Mouse (Mus musculus): ENCODE measurements at regions not wholly inside any gene's neighbourhood (a gene's known extent, or its start where the extent isn't known, plus 50 kb on each side); places are given as distances from the start of the nearest gene placed in this dataset.

DNA sequence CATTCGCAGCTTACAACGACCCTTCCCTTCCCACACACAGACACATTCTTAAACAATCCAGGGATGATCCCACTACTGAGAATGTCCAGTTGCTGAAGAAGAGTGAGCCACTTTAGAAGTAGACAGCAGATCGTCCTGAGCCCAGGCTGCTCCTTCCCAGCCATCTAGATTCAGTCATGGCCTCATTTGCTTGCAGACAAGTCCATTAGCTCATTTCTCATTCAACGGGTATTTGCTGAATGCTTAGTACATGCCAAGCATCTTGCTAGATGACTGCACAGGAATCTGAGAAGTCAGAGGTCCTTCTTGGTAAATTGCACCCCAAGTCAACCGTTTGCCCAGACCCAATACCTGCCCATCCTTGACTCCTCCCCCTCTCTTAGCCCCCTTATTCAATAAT lies 57.8 kb downstream of the Ier5 start:
- DNase-seq: no peak

DNA sequence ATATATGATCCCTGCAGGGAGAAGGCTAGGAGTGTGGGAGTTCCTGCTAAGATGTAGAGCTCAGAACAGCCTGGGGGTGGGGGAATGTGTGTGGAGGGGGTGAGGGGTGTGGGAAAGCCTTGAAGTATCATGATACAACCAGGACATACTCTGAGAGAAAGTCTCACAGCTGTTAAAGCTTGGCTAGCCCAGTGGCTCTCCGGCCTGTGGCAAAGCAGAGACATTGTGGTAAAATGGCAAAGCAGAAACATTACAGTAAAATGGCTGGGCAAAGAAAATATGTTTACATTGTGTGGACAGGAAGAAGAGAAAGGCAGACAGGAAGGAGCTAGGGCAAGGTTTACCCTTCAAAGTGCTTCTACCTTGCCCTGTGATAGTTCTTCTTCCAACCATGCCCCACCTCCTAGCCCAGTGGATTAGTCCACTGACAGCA lies 58.5 kb downstream of the Ier5 start:
- peak; percentile 67 for DNase-seq

DNA sequence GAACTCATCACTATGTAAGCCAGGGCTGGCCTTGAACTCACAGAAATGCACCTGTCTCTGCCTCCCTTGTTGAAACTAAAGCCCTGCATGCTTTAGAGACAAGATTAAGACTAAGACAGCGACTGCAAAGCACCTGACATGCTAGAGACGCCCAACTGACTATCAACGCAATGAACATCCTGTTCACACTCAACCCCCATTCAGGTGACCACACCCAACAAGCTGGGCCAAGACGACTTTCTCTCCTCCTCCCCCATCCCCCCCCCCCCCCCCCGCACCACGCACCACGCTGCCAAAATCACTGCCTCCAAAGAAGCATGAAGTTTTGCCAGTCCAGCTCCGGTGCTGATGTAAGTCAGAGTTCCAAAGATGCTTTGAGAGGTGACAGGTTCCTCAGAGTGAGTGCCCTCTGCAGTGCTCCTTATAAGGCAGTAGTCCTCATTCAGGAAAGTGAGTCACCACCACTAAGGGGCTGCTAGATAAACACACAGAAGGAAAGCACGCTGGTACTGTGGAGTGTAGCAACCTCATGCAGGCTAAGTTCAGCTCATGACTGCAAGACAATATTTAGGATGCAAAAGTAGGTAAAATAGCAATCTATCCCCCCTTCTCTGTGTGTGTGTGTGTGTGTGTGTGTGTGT lies 59.2 kb downstream of the Ier5 start:
- no peak for DNase-seq

DNA sequence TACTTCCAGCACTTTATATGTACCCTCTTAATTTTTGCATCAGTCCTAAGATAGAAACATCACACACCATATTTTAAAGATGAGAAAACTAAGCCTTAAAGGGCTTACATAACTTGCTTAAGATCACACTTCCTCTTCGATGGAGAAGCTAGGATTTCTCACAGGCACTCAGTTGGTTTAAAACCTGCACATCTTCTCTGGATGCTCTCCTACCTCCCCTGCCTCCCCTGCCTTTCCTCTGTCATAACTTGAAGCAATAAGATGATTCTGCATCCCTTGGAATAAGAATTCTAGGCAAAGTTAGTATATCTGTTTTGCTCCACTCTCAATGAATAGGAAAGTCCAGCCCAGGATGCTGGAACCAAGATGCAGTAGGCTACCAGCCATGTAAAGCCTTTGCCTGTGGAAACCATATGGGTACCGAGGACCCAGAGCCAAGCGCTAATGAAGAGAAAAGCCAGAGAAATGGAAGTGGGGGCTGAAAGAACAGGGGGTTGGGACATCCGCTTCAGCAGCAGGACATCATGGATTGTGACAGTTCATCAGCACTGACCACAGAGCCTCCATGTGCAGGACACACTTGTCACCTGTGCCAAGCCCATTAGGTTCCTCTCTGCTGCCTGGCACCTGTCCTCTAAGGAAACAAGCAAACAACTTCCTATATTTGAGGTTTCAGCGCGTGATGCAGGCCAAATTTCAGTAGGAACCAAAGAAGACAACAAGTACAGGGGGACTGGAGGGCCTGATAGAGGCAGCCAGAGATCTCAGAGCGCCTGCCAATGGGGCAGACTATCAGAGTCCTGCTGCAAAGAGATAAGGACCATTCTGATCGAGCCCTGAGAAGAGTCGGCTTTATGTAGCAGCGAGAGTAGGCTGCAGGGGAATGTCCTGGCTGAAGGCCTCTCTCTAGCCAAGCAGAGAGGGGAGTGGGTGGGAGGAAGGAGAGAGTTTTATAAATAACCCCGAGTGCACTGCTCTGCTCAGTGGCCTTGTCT lies 60.5 kb downstream of the Ier5 start:
- no peak for DNase-seq

DNA sequence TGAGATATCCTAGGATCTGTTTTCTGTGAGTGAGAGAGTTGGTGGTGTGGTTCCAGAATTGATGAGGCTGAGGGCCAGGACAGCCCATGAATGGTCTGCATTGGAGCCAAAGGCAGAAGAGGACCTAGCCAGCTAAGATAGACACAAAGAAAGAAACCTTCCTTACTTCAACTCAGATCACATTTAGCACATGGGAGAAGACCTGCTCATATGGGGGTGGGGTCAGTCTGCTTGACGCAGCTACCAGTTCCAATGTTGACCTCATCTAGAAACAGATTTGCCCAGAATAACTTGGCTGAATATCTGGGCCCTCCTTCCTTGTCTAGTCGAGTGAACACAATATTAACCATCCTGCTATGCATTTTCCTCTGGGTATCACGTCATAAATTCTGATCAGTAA lies 62.0 kb downstream of the Ier5 start:
- DNase-seq: no peak

DNA sequence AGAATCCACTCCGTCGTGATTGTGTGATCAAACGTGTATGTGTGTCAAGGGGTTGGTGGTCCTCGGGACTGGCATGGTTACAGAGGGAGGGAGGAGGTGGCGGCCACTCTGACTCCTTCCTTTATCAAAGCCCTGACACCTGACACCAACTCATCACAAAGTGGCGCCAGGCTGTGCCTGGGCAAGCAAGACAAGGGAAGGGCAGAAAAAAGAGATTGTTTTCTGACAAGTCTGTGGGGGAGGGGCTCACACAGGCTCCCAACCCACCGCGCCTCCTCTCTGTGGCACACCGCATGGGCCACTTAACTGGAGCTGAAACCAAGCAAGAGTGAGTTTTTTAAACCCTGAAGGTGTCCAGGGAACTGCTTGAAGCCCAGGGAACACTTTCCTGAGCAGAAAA lies 68.5 kb downstream of the Ier5 start:
- peak; percentile 70 for DNase-seq

DNA sequence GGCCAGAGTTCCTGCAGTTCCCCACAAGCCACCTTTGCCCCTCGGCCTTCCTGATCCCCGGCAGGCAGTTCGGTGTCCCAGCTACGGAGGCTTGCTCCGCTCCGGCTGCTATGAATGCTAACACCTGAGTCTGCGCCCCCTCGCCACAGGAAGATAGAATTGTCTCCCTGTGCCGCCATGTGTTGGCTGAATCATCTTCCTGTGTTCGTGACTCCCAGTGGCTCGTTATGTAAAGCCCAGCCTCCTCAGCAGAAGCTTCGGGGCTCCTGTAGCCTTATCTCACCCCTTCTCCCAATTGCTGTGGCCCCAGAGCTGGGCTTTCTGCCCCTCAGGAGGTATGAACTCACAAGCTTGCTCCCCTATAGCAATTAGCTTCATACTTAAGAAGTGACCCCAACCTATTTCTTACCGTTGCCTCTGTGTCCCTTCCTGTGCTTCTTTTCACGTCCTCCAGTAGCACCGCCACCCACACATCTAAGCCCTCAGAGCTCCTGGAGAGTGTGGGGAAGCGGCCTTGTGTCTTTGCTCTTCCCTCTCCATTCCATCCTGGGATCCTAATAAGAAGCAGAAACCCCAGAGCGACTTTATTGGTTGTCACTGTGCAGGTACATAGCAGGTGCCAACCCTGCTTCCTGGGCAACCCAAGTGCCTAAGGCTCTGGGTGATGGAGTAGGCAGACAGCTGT lies 70.1 kb downstream of the Ier5 start:
- DNase-seq: no peak

DNA sequence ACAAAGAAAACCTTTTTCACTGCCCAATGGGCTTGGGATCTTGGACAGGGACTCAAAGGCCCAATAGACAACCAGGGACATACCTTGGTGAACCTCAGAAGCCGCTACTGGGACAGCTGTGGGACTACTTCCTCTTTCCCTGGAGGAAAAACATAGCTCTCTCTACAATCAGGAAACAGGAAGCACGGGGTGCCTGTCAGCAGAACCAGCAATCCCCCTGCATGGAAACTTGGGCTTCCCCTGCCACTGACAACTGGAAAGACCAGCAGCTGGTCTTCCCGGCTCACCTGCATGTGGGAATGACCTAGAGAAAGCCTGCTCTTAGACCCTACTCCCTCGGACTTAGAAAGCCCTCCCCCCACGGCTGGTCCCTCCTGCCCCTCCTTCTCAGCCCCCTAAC lies 70.7 kb downstream of the Ier5 start:
- DNase-seq: no peak

DNA sequence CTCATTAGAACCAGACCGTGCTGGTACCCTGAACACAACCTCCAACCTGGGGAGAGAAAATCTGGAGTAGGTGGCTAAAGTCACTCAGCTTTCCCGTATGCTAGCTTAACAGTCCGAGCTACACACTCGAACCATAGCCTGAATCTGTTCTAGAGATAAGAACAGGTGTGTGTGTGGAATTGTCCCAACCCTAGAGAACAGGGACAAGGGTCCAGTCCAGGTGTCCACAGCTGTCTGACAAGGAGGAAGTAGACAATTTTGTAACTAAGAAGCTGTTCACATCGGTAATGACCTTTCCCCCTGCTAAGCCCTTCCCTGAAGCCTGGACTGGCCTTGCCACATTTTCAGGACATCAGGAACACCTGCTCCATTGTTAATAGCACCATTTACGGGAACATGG lies 71.3 kb downstream of the Ier5 start:
- DNase-seq: no peak

DNA sequence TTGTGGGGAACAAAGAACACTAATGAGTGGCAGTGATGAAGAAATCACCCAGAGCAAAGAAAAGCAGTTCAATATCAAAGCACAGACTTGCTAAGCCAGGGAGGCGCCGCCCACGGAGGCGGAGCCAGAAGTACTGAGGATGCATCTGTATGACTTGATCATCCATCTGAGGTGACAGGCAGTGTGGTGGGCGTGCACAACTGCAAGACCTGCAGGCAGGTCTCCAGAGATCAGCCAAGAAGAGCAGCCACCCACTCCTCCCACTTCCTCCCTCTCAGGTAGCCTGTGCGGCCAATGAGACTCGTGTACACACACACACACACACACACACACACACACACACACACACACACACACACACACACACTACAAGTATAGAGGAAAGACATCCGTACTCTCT lies 71.9 kb downstream of the Ier5 start:
- DNase-seq: peak; percentile 71

DNA sequence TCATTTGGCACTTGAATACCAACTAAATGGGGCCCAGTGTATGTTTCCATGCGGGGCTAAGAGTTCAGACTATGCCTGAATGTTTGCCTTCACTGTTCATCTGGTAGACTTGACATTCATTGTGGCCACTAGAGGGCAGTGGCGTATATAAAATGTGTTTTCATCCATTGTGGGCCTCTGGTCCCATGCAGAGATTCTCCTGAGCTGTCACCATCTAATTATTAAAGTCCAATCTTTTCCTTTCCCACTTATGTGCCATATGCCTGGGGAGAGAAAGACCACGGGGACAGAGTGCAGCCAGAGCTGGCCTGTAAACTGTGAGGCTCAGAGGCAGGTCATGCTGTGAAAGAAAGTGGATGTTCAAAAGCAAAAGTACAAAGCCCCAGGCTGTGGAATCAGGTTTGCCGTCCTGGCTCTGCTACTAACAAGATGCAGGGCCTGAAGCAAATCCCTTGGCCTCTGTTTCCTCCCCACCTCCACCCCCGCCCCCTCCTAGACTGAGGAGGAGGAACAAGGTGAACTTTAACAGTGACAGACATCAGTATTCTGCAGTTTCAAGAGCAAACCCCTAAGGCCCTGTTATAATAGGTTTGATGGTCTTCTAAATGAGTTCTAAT lies 73.5 kb downstream of the Ier5 start:
- DNase-seq: peak; percentile 89

DNA sequence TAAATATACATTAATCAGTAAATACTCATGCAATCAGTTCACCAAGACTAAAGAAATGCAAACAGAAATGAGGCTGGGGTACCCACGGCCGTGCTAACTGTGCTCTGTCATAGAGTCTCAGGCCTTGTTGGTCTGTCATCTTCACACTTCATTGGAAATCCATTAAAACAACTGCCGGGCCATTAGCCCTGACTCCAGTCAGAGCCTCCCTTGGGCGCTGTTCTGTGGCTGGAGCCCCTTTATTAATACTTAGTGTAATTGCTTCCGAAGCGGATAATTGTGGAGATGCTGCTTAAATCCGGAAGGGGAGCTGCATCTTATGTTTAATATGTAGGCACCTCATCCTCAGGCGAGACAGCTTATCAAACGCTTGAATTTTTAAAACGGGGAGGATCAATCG lies 76.1 kb downstream of the Ier5 start:
- DNase-seq: no peak

DNA sequence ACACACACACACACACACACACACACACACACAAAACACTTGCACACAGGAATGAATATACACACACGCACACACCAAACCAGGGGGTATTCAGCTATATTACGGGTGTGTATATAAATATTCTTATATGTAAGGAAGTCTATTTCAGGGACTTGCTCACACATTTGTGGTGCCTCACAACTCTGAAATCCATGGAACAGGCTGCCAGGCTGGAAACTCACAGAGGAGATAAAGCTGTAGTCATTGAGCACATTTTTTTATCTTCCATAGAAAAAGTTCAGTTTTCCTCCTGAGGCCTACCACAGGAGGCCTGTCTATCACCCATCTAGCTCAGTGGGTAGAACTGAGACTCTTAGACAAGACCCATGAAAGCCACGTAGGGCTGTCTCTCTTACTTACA lies 83.8 kb downstream of the Ier5 start:
- no peak for DNase-seq

DNA sequence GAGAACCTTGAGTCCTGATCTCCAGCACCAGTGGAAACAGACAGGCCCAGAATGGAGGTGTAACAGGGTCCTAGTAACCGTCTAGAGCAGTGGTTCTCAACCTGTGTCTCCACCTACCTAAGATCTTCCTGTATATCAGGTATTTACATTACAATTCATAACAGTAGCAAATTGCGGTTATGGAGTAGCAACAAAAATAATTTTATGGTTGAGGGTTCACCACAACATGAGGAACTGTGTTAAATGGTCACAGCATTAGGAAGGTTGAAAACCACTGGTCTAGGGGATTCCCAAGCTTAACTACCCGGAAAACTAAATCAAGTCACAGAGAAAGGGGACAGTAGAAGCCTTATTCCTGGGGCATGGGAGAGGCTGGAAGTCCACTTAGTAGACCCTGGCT lies 84.5 kb downstream of the Ier5 start:
- DNase-seq: no peak

DNA sequence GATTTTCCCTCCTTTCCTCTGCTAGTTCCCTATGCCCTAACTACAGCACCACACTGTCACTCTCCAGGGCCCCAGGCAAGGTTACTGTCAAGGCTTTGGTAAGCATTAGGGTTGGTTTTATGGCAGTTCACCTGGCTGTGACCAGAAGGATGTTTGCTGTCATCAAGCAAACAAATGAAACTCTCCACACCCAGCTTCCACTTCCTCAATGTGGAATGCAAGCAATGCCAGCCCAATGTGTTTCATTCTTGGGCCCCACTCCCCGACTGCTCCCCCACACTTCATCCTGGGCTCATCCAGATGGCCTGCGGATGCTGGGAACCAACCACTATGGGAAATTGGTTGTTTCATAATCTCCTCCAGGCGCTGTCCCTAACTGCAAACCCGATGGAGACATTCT lies 85.7 kb downstream of the Ier5 start:
- DNase-seq: no peak

DNA sequence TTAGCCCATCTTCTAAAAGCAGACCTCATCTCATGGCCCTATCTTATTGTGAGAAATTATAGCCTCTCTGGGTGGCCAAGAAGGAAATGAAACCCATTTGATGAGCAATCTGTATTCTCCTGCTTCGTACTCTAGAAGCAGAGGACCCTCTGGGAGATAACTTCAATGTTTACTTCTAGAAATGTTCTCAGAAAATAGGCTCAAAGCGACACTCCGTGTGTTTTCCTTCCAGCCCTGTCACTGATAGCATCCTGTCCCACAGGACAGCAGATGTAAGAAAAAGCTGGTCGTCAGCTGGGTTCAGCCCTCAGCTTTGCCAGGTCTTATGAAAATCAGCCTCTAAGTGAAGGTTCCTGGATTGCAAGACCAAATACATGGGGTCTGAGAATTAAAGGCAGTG lies 86.1 kb downstream of the Ier5 start:
- DNase-seq: no peak

DNA sequence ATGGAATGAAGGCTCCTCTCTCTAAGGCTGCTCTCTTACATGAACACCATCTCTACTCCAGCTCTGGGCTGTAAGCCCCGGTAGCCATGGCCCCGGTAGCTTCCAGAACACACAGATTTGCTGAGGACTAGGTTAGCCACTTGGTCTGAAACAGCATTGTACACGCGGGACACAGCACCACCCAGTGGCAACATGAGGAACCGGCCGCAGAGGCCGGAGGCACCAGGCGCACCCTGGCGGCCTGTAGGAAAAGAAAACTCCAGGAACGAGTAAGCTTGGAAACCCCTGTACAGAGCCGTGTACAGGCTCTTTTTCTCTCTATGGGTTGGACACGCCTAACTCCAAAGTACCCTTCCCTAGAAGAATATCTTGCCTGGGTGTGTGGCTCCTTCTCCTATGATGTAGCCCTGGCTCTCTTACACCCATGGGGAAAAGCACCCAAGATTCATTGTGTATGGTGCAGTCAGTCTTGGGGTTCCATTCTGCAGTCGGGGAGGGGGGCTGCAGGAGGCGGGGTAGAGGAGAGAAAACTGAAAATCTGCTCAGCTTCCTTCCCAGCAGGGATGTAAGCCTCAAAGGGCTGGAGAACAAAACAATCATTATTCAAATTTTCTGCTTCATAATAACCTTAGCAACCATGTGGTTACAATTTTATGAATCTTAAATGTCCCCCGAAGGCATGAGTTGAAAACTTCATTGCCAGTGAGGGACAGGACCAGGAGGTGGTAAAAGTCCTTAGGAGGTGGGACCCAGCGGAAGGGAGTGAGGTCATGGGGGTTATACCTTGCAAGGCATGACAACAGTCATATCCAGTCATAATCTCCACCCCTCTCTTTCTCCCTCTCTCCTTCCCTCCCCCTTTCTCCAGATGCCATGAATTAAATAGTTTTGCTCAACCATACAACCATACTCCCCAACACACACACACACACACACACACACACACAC lies 92.6 kb downstream of the Ier5 start:
- peak; percentile 89 for DNase-seq

DNA sequence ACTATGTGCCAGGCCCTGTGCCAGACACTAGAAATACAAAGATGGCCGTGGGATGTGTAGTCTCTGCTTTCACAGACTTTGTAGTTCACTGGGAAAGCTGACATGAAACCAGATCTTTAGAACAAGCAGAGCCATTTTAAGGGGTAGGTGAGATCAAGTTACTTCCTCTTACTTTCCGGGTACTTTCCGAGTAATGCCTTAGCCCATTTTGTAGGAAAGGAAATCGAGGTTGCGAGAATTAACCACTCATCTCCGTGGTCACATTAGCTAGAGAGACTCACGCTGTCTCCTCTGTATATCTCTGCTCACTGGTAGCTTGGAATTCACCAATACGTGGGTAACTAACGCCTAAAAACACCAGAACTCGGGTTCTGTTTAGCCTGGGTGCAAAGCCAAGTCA lies 93.3 kb downstream of the Ier5 start:
- no peak for DNase-seq

DNA sequence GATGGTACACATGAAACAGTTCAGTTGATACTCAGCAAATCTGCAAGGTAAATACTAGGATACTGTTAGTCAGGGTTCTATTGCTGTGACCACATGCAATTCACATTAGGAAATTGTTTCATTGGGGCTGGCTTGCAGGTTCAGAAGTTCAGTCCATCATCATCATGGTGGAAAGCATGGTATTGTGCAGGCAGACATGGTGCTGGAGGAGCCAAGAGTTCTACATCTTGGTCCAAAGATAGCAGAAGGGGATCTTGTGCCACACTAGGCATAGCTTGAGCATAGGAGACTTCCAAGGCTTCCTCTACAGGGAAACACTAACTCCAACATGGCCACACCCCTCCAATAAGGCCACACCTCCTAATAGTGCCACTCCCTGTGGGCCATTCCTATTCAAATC lies 99.1 kb downstream of the Ier5 start:
- no peak for DNase-seq

DNA sequence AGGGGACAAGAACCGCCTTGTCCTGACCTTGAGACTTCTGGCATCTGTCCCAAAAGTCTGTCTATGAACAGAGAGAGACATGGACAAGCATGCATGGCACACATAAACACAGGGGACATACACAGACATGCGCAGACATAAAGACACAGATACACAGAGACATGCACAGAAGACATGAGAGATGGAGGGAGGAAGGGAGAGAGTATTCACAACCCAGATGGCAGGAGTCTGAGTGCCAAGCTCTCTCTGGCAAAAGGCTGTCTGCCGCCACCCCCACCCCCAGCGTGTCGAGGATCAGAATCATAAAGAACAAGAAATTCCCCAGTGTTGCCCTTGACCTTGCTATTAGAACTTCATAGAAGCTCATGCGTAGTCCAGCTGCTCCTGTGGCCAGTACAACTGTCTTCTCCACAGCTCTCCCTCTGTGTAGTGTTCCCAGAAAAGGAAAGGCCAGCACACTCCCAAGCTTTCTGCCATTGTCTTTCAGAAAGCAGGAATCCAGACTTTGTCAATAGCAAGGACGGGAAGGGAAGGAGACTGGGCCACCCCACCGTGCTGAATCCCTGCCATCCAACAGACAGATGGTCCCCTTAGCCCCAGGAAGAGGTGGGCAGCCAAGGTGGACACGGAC lies 99.8 kb downstream of the Ier5 start:
- no peak for DNase-seq

DNA sequence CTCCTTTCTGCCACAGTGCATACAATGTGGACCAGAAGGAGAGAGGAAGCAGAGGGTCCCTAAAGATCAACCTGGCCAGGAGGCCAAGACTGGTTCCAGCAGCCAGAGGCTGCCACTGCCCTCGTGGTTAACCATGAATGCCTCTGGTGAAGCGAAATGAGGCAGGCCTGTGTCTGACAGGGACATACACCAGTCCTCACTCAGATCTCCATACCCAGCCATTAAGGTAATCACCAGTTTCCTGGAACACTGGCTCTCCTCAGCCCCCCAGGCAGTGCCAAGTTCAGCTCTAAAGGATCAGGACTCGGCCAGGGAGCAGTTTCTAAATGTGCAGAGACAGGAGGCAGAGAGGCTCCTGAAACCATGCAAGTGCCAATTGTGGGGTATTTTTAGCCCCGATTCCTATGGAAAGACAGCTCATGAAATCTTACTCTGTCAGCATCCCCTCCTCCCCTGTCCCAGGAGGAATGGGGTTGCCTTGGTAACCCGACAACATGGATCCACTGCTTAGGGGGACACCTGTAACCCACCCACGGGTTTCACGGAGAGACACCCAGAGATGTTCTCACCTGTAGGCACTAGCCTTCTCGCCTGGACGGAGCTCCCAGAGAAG lies 103.6 kb downstream of the Ier5 start:
- no peak for DNase-seq
